Mouse (Mus musculus) stomach, postnatal 0 days (tissue): ENCODE data around the gene Adcy4.

Experiments
- CTCF ChIP-seq: IDR thresholded peaks from 2 replicates; pipeline ENCODE4 v1.5.1; 2016; ENCODE audit warnings: antibody characterized with exemption, low read depth, mild to moderate bottlenecking, moderate library complexity
- EP300 ChIP-seq: optimal IDR thresholded peaks from 2 replicates; pipeline ENCODE3; 2016; ENCODE audit warnings: antibody characterized with exemption

DNA sequence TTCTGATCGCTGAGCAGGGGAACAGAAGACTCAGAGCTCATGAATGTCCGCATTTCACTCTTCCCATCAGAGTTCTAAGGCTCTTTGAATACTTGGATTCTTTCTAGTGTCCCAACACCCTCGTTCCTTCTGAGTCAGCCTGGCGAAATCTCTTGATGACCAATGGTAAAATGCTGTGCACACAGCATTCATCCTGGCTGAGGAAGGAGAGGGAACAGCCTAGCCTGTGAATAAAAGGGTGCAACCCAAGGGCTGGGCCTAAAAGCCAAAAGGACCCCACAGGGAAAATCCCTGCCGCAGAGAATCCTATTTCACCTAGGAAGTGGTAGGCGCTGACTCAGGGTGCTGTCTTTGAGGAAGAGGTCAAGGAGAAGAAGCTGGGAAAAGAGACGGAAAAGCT lies 53.8 kb downstream of the Adcy4 start:
- TF ChIP-seq CTCF (no peak), EP300 (no peak)
